Mouse (Mus musculus): ENCODE data around the gene Alk. TPM values are rescaled to one million over a fixed set of nuclear protein-coding genes. Genes with fewer than 3 reads are reported as not detected.

Gene Alk
- polyA plus RNA-seq, 1 experiment from 2014 or later: 0.09 TPM

- H3K36me3 ChIP-seq (replicated peaks): no peaks in the 10 kb centered on the region
- H3K4me1 ChIP-seq: peaks cover 23% of the 10 kb centered on the region
- no peaks in the 10 kb centered on the region for H3K9me3 ChIP-seq
- no peak for DNase-seq (ENCODE audit: extremely low spot score, low spot score)
- H3K27ac ChIP-seq: peak overlapping the region; percentile 74
- no peak overlapping the region for H3K4me3 ChIP-seq
- 78% methylated on average over 4 of the region's 4 CpGs for WGBS
- H3K27me3 ChIP-seq (ENCODE audit: poor library complexity, severe bottlenecking): no peaks in the 10 kb centered on the region
Measured at GRCm38 (mm10) chr17:71981177-71981576, 623.2 kb downstream of the Alk start.

- 47% methylated on average over 3 of the region's 3 CpGs for WGBS
- DNase-seq (ENCODE audit: extremely low spot score, low spot score): no peak
Measured at GRCm38 (mm10) chr17:71980518-71981145, 623.8 kb downstream of the Alk start.

DNA sequence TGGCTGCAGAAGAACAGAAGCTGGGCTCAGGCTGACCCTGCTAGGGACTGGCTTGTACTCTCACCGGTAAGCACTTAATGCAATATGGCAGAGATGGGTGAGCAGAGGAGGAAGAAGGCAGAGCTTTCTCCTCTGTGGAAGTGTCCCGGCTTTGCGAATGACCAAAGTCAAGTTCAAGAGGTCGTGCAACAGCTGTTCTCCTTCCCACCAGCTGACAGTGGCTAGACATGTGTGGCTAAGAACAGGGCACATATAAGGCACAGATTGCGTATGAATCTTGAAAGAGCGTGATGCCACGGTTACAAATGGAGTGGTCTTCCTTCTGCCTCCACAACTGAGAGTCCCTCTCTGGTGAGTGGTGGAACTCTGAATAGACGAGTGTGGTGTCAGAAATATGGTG, 625.3 kb downstream of the Alk start:
- WGBS: 92% methylated on average over 8 of the region's 8 CpGs
- peaks cover 19% of the 10 kb centered on the region for H3K4me1 ChIP-seq
- no peak overlapping the region for H3K27ac ChIP-seq
- H3K36me3 ChIP-seq (replicated peaks): no peaks in the 10 kb centered on the region
- DNase-seq (ENCODE audit: extremely low spot score, low spot score): no peak
- H3K9me3 ChIP-seq: no peaks in the 10 kb centered on the region
- H3K4me3 ChIP-seq: no peak overlapping the region
- no peaks in the 10 kb centered on the region for H3K27me3 ChIP-seq (ENCODE audit: poor library complexity, severe bottlenecking)

More at GRCm38 (mm10) chr17:71980518-71981145, 623.8 kb downstream of the Alk start:
- H3K27ac ChIP-seq: peak overlapping the region; percentile 74
- peaks cover 19% of the 10 kb centered on the region for H3K4me1 ChIP-seq
- no peaks in the 10 kb centered on the region for H3K27me3 ChIP-seq (ENCODE audit: poor library complexity, severe bottlenecking)
- no peaks in the 10 kb centered on the region for H3K9me3 ChIP-seq
- H3K4me3 ChIP-seq: no peak overlapping the region
- no peaks in the 10 kb centered on the region for H3K36me3 ChIP-seq (replicated peaks)

DNA sequence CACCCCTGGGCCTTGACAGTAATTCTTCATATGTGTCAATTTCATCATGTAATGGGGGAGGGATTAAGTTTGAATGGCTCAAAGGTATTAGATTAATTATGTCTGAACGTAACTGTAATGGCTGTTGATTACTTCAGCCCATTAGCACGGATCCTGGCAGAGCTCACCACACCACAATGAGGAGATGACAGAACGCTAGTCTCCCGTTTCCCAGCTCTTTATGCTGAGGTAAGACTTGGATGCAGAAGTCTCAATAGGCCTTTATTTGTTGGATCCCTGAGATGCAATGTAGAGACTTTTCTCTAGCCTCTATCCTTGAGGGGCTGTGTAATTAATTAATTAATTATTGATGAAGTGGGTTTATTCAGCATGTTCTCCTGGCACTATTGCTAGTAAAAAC, 627.8 kb downstream of the Alk start:
- Histone ChIP-seq H3K4me1 (peaks cover 18% of the 10 kb centered on the region), H3K27ac (no peak overlapping the region), H3K9me3 (no peaks in the 10 kb centered on the region), H3K4me3 (no peak overlapping the region), H3K36me3 (replicated peaks) (no peaks in the 10 kb centered on the region), H3K27me3 (ENCODE audit: poor library complexity, severe bottlenecking) (no peaks in the 10 kb centered on the region)
- DNase-seq (ENCODE audit: extremely low spot score, low spot score): no peak
- 88% methylated on average over 4 of the region's 4 CpGs for WGBS

DNA sequence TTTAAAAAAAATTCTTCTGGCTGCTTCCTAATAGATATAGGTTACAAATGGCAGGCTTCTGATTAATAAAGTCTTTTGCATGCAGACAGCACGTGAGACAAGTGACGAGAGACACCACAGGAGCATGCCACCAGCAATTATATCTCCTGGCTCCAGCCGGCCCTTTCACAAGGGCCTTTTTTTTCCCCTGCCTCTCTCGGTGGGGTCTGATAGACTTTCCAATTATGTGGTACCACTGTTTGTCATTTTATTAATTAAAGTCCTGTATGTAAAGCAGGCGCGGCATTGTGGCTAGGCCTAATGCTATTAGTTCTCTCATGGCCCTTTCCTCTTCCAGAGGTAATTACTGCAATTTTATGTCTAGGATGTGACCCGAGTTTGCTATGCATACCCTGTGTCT, 630.7 kb downstream of the Alk start:
- Histone ChIP-seq H3K9me3 (no peaks in the 10 kb centered on the region), H3K4me1 (no peaks in the 10 kb centered on the region)
- 79% methylated on average over 7 of the region's 7 CpGs for WGBS

DNA sequence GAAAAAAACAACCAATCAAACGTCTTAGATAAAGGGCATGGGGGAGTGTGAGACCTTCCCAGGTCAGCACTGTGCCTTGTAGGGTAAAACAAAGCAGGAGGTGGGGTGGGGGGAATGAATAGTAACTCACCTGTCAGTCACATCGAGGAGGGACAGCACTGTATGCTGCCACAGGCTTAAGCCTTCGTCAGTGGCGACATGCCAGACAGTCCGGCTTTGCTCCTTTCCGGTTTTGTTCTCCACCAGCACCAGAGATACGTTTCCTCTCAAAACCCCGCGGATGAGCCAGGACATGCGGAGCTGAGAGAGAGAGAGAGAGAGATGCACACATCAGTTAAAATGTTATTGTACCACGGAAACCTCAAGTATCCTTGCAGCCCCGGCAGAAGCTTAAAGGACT, 637.1 kb downstream of the Alk start:
- Histone ChIP-seq H3K4me3 (no peak overlapping the region), H3K27ac (no peak overlapping the region), H3K9me3 (no peaks in the 10 kb centered on the region), H3K36me3 (replicated peaks) (no peaks in the 10 kb centered on the region), H3K27me3 (ENCODE audit: poor library complexity, severe bottlenecking) (no peaks in the 10 kb centered on the region; the same call in 1 of the 2 replicates), H3K4me1 (peaks cover 22% of the 10 kb centered on the region)
- no peak for DNase-seq (ENCODE audit: extremely low spot score, low spot score)
- WGBS: 87% methylated on average over 12 of the region's 12 CpGs

More for the DNA sequence above, 630.7 kb downstream of the Alk start:
- H3K27ac ChIP-seq: no peak overlapping the region
- no peak for DNase-seq (ENCODE audit: extremely low spot score, low spot score)
- no peaks in the 10 kb centered on the region for H3K36me3 ChIP-seq (replicated peaks)
- no peaks in the 10 kb centered on the region; the same call in 1 of the 2 replicates for H3K27me3 ChIP-seq (ENCODE audit: poor library complexity, severe bottlenecking)
- H3K4me3 ChIP-seq: no peak overlapping the region

GRCm38 (mm10) chr17:71965733-71966606, 638.5 kb downstream of the Alk start:
- DNase-seq (ENCODE audit: extremely low spot score, low spot score): no peak
- no peak overlapping the region for H3K4me3 ChIP-seq
- no peak overlapping the region for H3K27ac ChIP-seq
- H3K27me3 ChIP-seq (ENCODE audit: poor library complexity, severe bottlenecking): no peaks in the 10 kb centered on the region; the same call in 1 of the 2 replicates
- peaks cover 32% of the 10 kb centered on the region for H3K4me1 ChIP-seq
- H3K36me3 ChIP-seq (replicated peaks): no peaks in the 10 kb centered on the region
- H3K9me3 ChIP-seq: no peaks in the 10 kb centered on the region
- 87% methylated on average over 9 of the region's 9 CpGs for WGBS

DNA sequence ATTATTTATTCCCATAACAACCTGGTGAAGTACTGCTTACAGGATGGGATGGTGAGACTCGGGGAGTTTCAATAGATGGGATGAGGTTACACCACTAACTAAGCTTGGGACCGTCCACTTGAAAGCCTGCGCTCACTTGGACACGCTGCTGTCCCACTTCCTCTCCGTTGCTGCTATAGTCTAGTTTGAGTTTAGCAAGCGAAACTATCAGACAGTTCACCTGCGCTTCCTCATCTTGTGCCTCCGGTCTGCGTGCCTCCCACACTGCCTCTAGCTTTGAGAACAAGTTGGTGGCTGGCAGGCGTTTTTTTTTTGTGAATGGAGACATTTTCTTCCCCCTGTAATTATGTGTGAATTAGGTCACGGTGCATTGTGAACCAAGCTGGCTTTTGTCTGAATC, 639.8 kb downstream of the Alk start:
- Histone ChIP-seq H3K27ac (no peak overlapping the region), H3K4me3 (no peak overlapping the region), H3K36me3 (replicated peaks) (no peaks in the 10 kb centered on the region), H3K4me1 (peaks cover 32% of the 10 kb centered on the region), H3K9me3 (no peaks in the 10 kb centered on the region), H3K27me3 (ENCODE audit: poor library complexity, severe bottlenecking) (no peaks in the 10 kb centered on the region)
- no peak for DNase-seq (ENCODE audit: extremely low spot score, low spot score)
- WGBS: 65% methylated on average over 11 of the region's 11 CpGs

DNA sequence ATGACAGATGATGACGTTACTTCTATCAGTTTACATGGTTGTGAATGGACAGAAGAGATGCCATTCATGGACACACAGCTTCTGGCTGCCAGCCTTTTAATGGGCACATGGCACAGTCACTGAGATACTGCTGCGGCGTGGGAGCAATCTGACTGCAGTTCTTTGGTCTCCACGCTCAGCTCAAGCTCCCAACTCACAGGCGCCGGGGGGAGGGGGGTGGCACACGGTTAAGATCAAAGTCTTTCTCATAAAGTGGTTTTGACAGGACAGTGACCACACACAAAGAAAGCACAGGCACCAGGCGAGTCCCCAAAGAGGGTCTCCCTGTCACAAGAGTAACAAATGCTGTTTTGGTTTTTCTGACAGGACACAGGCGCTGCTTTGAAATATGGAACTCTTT, 641.7 kb downstream of the Alk start:
- H3K9me3 ChIP-seq: no peaks in the 10 kb centered on the region
- no peak overlapping the region for H3K4me3 ChIP-seq
- no peaks in the 10 kb centered on the region for H3K36me3 ChIP-seq (replicated peaks)
- no peak for DNase-seq (ENCODE audit: extremely low spot score, low spot score)
- WGBS: 70% methylated on average over 9 of the region's 9 CpGs
- peaks cover 32% of the 10 kb centered on the region for H3K4me1 ChIP-seq
- H3K27ac ChIP-seq: no peak overlapping the region
- no peaks in the 10 kb centered on the region for H3K27me3 ChIP-seq (ENCODE audit: poor library complexity, severe bottlenecking)

GRCm38 (mm10) chr17:71955011-71955410, 649.4 kb downstream of the Alk start:
- no peak overlapping the region for H3K27ac ChIP-seq
- 94% methylated on average over 7 of the region's 7 CpGs for WGBS
- no peak for DNase-seq (ENCODE audit: extremely low spot score, low spot score)
- no peaks in the 10 kb centered on the region for H3K27me3 ChIP-seq (ENCODE audit: poor library complexity, severe bottlenecking)
- H3K4me1 ChIP-seq: 0 out of 2 replicates have a peak, but pooled peaks cover 6% of the 10 kb centered on the region
- no peaks in the 10 kb centered on the region for H3K36me3 ChIP-seq (replicated peaks)
- H3K4me3 ChIP-seq: no peak overlapping the region
- no peaks in the 10 kb centered on the region; the same call in 1 of the 2 replicates for H3K9me3 ChIP-seq

DNA sequence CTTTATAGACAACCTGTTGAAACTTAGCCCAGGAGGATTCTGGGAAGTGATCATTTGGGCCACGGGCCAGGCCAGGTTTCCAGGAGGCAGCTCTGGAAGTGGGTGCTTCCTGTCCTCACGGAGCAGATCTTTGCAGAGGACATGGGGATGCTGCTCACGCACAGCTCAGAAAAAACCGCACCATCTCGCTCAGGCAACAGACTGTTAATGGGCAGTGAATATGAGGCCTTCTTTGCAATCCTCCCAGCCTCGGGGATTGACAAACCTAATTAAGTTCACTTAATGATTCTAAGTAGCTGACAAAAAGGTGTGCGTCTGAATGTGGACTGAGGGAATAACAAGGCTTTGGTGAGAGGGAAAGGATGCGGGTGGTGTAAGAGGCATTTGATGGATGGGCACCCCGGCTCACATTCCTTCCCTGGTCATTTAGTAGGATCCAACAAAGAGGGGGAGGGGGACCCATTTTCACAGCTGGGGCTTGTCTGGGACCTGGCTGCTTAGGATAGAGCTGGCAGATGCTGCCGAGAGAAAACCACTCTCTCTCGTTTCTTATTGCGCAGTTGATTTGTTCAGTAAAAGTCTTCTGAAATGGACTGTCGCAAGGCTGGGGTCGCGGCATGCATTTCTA, 650.1 kb downstream of the Alk start:
- no peak overlapping the region for H3K27ac ChIP-seq
- DNase-seq (ENCODE audit: extremely low spot score, low spot score): no peak
- no peaks in the 10 kb centered on the region for H3K36me3 ChIP-seq (replicated peaks)
- no peaks in the 10 kb centered on the region for H3K27me3 ChIP-seq (ENCODE audit: poor library complexity, severe bottlenecking)
- 0 out of 2 replicates have a peak, but pooled peaks cover 6% of the 10 kb centered on the region for H3K4me1 ChIP-seq
- 77% methylated on average over 15 of the region's 15 CpGs for whole genome bisulfite sequencing
- H3K9me3 ChIP-seq: no peaks in the 10 kb centered on the region; the same call in 1 of the 2 replicates
- H3K4me3 ChIP-seq: no peak overlapping the region

DNA sequence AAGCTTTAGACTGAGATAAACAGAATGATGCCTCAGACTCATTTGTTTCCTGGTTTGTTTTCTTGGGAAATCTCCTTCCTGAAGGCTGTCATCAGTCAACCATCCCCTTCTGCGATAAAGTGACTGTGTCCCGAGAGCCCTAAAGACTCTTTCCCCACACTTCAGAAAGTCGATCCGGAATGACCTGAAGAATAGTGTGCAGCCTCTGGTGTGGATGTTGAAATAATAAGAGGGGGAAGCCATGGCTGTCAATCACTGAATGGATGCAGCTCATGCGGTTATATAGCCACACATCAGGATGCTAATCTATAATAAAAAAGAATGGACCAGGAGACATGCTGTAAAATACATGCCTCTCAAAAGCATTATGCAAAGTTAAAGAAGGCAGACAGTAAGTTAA, 653.5 kb downstream of the Alk start:
- WGBS: 81% methylated on average over 5 of the region's 5 CpGs
- peaks cover 23% of the 10 kb centered on the region for H3K4me1 ChIP-seq
- no peak overlapping the region for H3K4me3 ChIP-seq
- no peaks in the 10 kb centered on the region; the same call in 1 of the 2 replicates for H3K9me3 ChIP-seq
- no peak overlapping the region for H3K27ac ChIP-seq
- no peaks in the 10 kb centered on the region for H3K36me3 ChIP-seq (replicated peaks)
- peaks cover 9% of the 10 kb centered on the region; the same call in 1 of the 2 replicates for H3K27me3 ChIP-seq (ENCODE audit: poor library complexity, severe bottlenecking)
- no peak for DNase-seq (ENCODE audit: extremely low spot score, low spot score)

Measured in forebrain, embryonic 10.5 days (tissue).